Mouse (Mus musculus): Measurements from ENCODE around the gene Slc4a10.

DNA sequence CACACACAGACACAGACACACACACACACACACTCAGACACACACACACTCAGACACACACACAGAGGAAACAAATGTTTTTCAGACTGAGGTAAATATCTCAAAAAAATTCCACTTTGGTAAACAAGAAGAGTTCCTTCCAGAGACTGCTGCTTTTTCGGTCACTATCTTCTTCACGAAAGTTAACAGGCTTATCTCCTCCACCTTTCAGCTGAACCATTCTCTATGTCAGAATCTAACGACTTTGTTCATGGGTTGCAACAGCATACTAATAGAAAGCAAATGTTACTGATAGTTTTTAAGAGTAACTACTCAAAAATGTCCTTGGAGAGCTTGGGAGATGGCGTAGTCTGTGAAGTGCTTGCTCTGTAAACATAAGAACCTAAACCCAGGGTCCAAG is 241.3 kb downstream of the Slc4a10 start:
- TF ChIP-seq CTCF (conservative IDR thresholded peaks at IDR 0.05; ENCODE audit: insufficient read depth, insufficient read length, low read depth, low read length), result no peak
- TF ChIP-seq POLR2A (IDR thresholded peaks at IDR 0.05; ENCODE audit: low read depth, low read length), result no peak

Measured in kidney, adult 2 months (tissue).